Mouse (Mus musculus) embryonic fibroblast, embryonic 13.5 days (primary cell): Measurements from ENCODE around the gene Pde4dip.

Source experiments
- CTCF ChIP-seq: IDR thresholded peaks from 2 replicates; pipeline ENCODE4 v1.5.1; 2011; ENCODE audit warnings: mild to moderate bottlenecking, control low read depth, low read length, moderate library complexity, borderline replicate concordance; ENCODE audit not compliant: insufficient read depth
- POLR2A ChIP-seq: IDR thresholded peaks from 2 replicates; pipeline ENCODE4 v1.6.1; 2011; ENCODE audit warnings: low read depth, mild to moderate bottlenecking, control low read depth, low read length, moderate library complexity

DNA sequence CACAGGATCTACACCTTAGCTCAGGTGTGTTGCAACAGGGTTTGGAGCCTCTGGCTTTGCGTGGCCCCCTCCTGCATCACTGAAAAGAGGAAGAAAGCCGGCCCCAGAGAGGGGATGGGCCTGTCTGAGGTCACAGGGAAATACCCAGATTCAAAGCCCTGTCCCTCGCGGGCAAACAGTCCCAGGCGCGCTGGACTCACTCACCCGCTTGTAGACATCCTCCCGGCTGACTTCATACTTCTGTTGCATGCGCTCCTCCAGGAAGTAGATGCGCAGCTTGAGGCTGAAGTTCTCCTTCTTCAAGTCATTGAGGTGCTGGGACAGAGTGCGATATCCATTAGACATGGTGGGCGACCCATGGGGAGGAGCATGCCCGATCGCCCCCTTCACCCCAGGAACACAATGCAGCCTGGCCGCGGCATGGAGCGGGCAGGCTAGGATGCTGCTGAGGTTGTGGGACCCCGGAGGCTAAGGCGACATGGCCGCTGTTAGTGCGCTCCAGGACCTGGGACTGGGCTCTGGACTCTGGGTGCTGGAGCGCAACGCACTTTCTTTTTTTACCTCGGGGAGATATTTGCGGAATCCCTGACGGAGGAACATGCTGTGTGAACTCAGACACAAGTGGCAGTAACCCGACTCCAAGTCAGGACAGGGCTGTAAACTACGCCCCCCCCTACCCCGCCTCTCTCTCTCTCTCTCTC, 64.3 kb downstream of the Pde4dip start:
- no peak for TF ChIP-seq CTCF
- no peak for TF ChIP-seq POLR2A
